Mouse (Mus musculus): ENCODE results near the gene Gpr161.

Gpr161 gene

GRCm38 (mm10) chr1:165295489-165295888 is at the start of gene Gpr161:
TSS of gene Gpr161 (plus strand) at chr1:165295789.
- DNase-seq (ENCODE audit: low spot score in 2 of 2), result no peak

- DNase-seq (ENCODE audit: low spot score in 2 of 2), result no peak
These were observed 49.0 kb upstream of the Gpr161 start for GRCm38 (mm10) chr1:165246587-165246986.

- DNase-seq (ENCODE audit: low spot score in 2 of 2), result no peak
These were observed 48.5 kb upstream of the Gpr161 start for GRCm38 (mm10) chr1:165247085-165247484.

GRCm38 (mm10) chr1:165247788-165248187 is 47.8 kb upstream of the Gpr161 start:
- DNase-seq (ENCODE audit: low spot score in 2 of 2), result no peak

- DNase-seq (ENCODE audit: low spot score in 2 of 2), result no peak
These were observed 46.7 kb upstream of the Gpr161 start for GRCm38 (mm10) chr1:165248842-165249241.

GRCm38 (mm10) chr1:165250546-165250945 is 45.0 kb upstream of the Gpr161 start:
- no peak for DNase-seq (ENCODE audit: low spot score in 2 of 2)

GRCm38 (mm10) chr1:165252027-165252671 is 43.4 kb upstream of the Gpr161 start:
- DNase-seq (ENCODE audit: low spot score in 2 of 2), result peak; percentile 13 to 32

- DNase-seq (ENCODE audit: low spot score in 2 of 2), result no peak
These were observed 20.6 kb upstream of the Gpr161 start for GRCm38 (mm10) chr1:165274946-165275345.

- DNase-seq (ENCODE audit: low spot score in 2 of 2), result no peak
These were observed 14.8 kb upstream of the Gpr161 start for GRCm38 (mm10) chr1:165280741-165281140.

- peak in 1 of 2 experiments; percentile 26 for DNase-seq (ENCODE audit: low spot score in 2 of 2)
These were observed 14.0 kb upstream of the Gpr161 start for GRCm38 (mm10) chr1:165281351-165282221.

GRCm38 (mm10) chr1:165282222-165282966 is 13.2 kb upstream of the Gpr161 start:
- no peak for DNase-seq (ENCODE audit: low spot score in 2 of 2)

GRCm38 (mm10) chr1:165282967-165283345 is 12.6 kb upstream of the Gpr161 start:
- no peak for DNase-seq (ENCODE audit: low spot score in 2 of 2)

- DNase-seq (ENCODE audit: low spot score in 2 of 2), result no peak
These were observed 11.5 kb upstream of the Gpr161 start for GRCm38 (mm10) chr1:165284096-165284495.

- DNase-seq (ENCODE audit: low spot score in 2 of 2), result no peak
These were observed 7.4 kb upstream of the Gpr161 start for GRCm38 (mm10) chr1:165288165-165288564.

GRCm38 (mm10) chr1:165289831-165290230 is 5.8 kb upstream of the Gpr161 start:
- DNase-seq (ENCODE audit: low spot score in 2 of 2), result peak in 1 of 2 experiments; percentile 35

GRCm38 (mm10) chr1:165291606-165292005 is 4.0 kb upstream of the Gpr161 start:
- DNase-seq (ENCODE audit: low spot score in 2 of 2), result no peak

GRCm38 (mm10) chr1:165301108-165301507 is 5.5 kb downstream of the Gpr161 start:
- no peak for DNase-seq (ENCODE audit: low spot score in 2 of 2)

- no peak for DNase-seq (ENCODE audit: low spot score in 2 of 2)
These were observed 6.0 kb downstream of the Gpr161 start for GRCm38 (mm10) chr1:165301567-165301966.

GRCm38 (mm10) chr1:165302455-165303208 is 7.0 kb downstream of the Gpr161 start:
- no peak for DNase-seq (ENCODE audit: low spot score in 2 of 2)

- DNase-seq (ENCODE audit: low spot score in 2 of 2), result no peak
These were observed 7.6 kb downstream of the Gpr161 start for GRCm38 (mm10) chr1:165303209-165303608.

GRCm38 (mm10) chr1:165304341-165304740 is 8.8 kb downstream of the Gpr161 start:
- DNase-seq (ENCODE audit: low spot score in 2 of 2), result no peak

GRCm38 (mm10) chr1:165308180-165308579 is 12.6 kb downstream of the Gpr161 start:
- no peak for DNase-seq (ENCODE audit: low spot score in 2 of 2)

Data from spleen, postnatal 14 days (tissue).